Mouse (Mus musculus) ZHBTc4 (cell line): ENCODE results near the gene Gm21650.
"Not testable (repeated sequence)": the region's sequence is repeated elsewhere in the genome, so short reads cannot be mapped to it uniquely, and the experiment has no call there.

Experiments
- DNase-seq: peaks from one replicate; pipeline ENCODE4 v3.0.0-alpha.2; 2011; ENCODE audit warnings: low read depth, low spot score

The Gm21650 gene

GRCm38 (mm10) chrY:77692508-77692907 is at the start of gene Gm21650:
Gm21650 (plus strand) TSS chrY:77692808.
- DNase-seq = not testable (repeated sequence)
